Mouse (Mus musculus): ENCODE results near the gene Pcnx3. TPM values are rescaled to one million over a fixed set of nuclear protein-coding genes. Genes with fewer than 3 reads are reported as not detected.

Gene Pcnx3
- total and polyA plus RNA-seq, 3 experiments = 7.1 to 34.5 (median 28.6) TPM

- H3K79me2 ChIP-seq (replicated peaks; ENCODE audit: control insufficient read depth, extremely low read depth, insufficient read depth, poor library complexity, severe bottlenecking) = peaks cover 35% of the 10 kb centered on the region
- H3K9me3 ChIP-seq (replicated peaks; ENCODE audit: low read length) = no peaks in the 10 kb centered on the region
- H3K9ac ChIP-seq (ENCODE audit: insufficient read depth, low read depth) = peak overlapping the region; percentile 62
- peaks cover 36 to 66% of the 10 kb centered on the region in 2 experiments for H3K36me3 ChIP-seq (replicated peaks in 1 of 2; ENCODE audit: control insufficient read depth in 1 of 2, insufficient read depth in 1 of 2, low read length in 1 of 2)
- peak overlapping the region; percentile 81 to 95 (median 83) for H3K4me3 ChIP-seq (replicated peaks in 1 of 3; ENCODE audit: low read depth in 2 of 3, low read length in 2 of 3, poor library complexity in 1 of 3)
- peak overlapping the region; percentile 75 for H3K4me2 ChIP-seq (ENCODE audit: insufficient read depth, low read depth, poor library complexity, severe bottlenecking)
- dilution Hi-C loops (cut with MboI; ENCODE audit: extremely low pct_ligation_motif_present, extremely low pct_unique_long_range_greater_than_20kb, low sequenced_read_pairs) = no loop called here
- no peaks in the 10 kb centered on the region for H3K27me3 ChIP-seq (replicated peaks)
- TF ChIP-seq UBTF (IDR thresholded peaks at IDR 0.05; ENCODE audit: low read depth, low read length) = no peak
- TF ChIP-seq ZMIZ1 (IDR thresholded peaks at IDR 0.05; ENCODE audit: low read depth, low read length) = peak; percentile 12; the same call in 1 of the 2 replicates
- peak; percentile 91 for TF ChIP-seq ETS1 (conservative IDR thresholded peaks at IDR 0.05; ENCODE audit: low read depth, low read length)
- TF ChIP-seq TBP (conservative IDR thresholded peaks at IDR 0.05; ENCODE audit: low read depth, low read length) = 0 out of 2 replicates have a peak, but pooled peaks have one; percentile 39
- TF ChIP-seq NRF1 (IDR thresholded peaks at IDR 0.05; ENCODE audit: low read depth, low read length) = 0 out of 2 replicates have a peak, but pooled peaks have one; percentile 37
- peak; percentile 82 for TF ChIP-seq ELF1 (IDR thresholded peaks at IDR 0.05; ENCODE audit: low read depth, low read length)
- peak; percentile 48; the same call in 1 of the 2 replicates for TF ChIP-seq MEF2A (IDR thresholded peaks at IDR 0.05; ENCODE audit: borderline replicate concordance, low read depth, low read length)
- peak; percentile 97 for TF ChIP-seq MAZ (IDR thresholded peaks at IDR 0.05; ENCODE audit: low read depth, low read length)
- TF ChIP-seq HCFC1 (IDR thresholded peaks at IDR 0.05; ENCODE audit: low read depth, low read length) = peak; percentile 72
- TF ChIP-seq MAFK (IDR thresholded peaks at IDR 0.05; ENCODE audit: insufficient replicate concordance, low read length) = no peak
- TF ChIP-seq E2F4 (IDR thresholded peaks at IDR 0.05; ENCODE audit: insufficient replicate concordance, low read depth, low read length) = no peak
- TF ChIP-seq KAT2A (IDR thresholded peaks at IDR 0.05; ENCODE audit: insufficient replicate concordance, low read length) = peak; percentile 49; the same call in 1 of the 2 replicates
- peak; percentile 91 for TF ChIP-seq BHLHE40 (IDR thresholded peaks at IDR 0.05; ENCODE audit: low read depth, low read length)
- TF ChIP-seq RCOR1 (conservative IDR thresholded peaks at IDR 0.05; ENCODE audit: low read depth, low read length) = no peak
- peak; percentile 80 for TF ChIP-seq POLR2A (IDR thresholded peaks at IDR 0.05; ENCODE audit: low read depth, low read length)
- no peak; the same call in 1 of the 2 replicates for TF ChIP-seq MXI1 (IDR thresholded peaks at IDR 0.05; ENCODE audit: low read depth, low read length)
- peak; percentile 71; the same call in 1 of the 2 replicates for TF ChIP-seq CHD2 (IDR thresholded peaks at IDR 0.05; ENCODE audit: low read length)
- peak; percentile 73 for TF ChIP-seq IRF4 (IDR thresholded peaks at IDR 0.05; ENCODE audit: low read depth, low read length)
- peak; percentile 68; the same call in 1 of the 2 replicates for TF ChIP-seq TCF12 (IDR thresholded peaks at IDR 0.05; ENCODE audit: low read depth, low read length)
- no peak for TF ChIP-seq MYC (IDR thresholded peaks at IDR 0.05; ENCODE audit: low read depth, low read length)
- TF ChIP-seq NELFE (IDR thresholded peaks at IDR 0.05; ENCODE audit: low read depth, low read length) = peak; percentile 57; the same call in 1 of the 2 replicates
- TF ChIP-seq SIN3A (IDR thresholded peaks at IDR 0.05; ENCODE audit: low read length) = peak; percentile 31
- no peak for TF ChIP-seq JUN (IDR thresholded peaks at IDR 0.05; ENCODE audit: insufficient read depth, low read depth, low read length)
- peak; percentile 89 for DNase-seq (ENCODE audit: extremely low read depth)
- H3K27ac ChIP-seq (ENCODE audit: insufficient read depth, low read depth) = peak overlapping the region; percentile 79
- in situ Hi-C loops (cut with MboI; ENCODE audit: low pct_ligation_motif_present, low pct_unique_long_range_greater_than_20kb, low sequenced_read_pairs) = no loop called here
- peaks cover 25 to 40% of the 10 kb centered on the region in 2 experiments for H3K4me1 ChIP-seq (ENCODE audit: control insufficient read depth in 1 of 2, insufficient read depth in 2 of 2)
These were observed 1.0 kb upstream of the Pcnx3 start for GRCm38 (mm10) chr19:5689565-5690342.
